Mouse (Mus musculus) liver, embryonic 13.5 days (tissue): ENCODE measurements around the gene Suox. TPM values are rescaled to one million over a fixed set of nuclear protein-coding genes. Genes with fewer than 3 reads are reported as not detected.
"Not testable (repeated sequence)": the region's sequence is repeated elsewhere in the genome, so short reads cannot be mapped to it uniquely, and the experiment has no call there.

Source experiments
- ATAC-seq: fragments of 200-750 bp; cut with Nextera tagmentation; 2 replicates; pipeline ENCODE4 v1.8.0; 2017; ENCODE audit warnings: low read depth, mild to moderate bottlenecking, moderate number of reproducible peaks, moderate library complexity
- DNase-seq: peaks from one replicate; pipeline ENCODE4 v3.0.0; 2022
- H3K27ac ChIP-seq: fragments of 300-500 bp; sonication (generic); 2 replicates; pipeline ENCODE4 v1.5.1; 2015; ENCODE audit warnings: moderate library complexity, mild to moderate bottlenecking, inconsistent platforms
- H3K27me3 ChIP-seq: fragments of 300-500 bp; sonication (generic); 2 replicates; pipeline ENCODE4 v1.6.1; 2015; ENCODE audit warnings: mild to moderate bottlenecking, inconsistent platforms
- H3K36me3 ChIP-seq: fragments of 300-500 bp; sonication (generic); 2 replicates; pipeline ENCODE4 v1.6.1; 2015; ENCODE audit warnings: mild to moderate bottlenecking, inconsistent platforms
- H3K4me1 ChIP-seq: fragments of 300-500 bp; sonication (generic); replicated peaks from 2 replicates; pipeline ENCODE4 v1.6.1; 2015; ENCODE audit warnings: inconsistent platforms
- H3K4me2 ChIP-seq: fragments of 300-500 bp; sonication (generic); 2 replicates; pipeline ENCODE4 v1.6.1; 2015; ENCODE audit warnings: inconsistent platforms, mild to moderate bottlenecking, moderate library complexity
- H3K4me3 ChIP-seq: fragments of 300-500 bp; sonication (generic); replicated peaks from 2 replicates; pipeline ENCODE4 v1.5.1; 2015; ENCODE audit warnings: mild to moderate bottlenecking, inconsistent platforms
- H3K9ac ChIP-seq: fragments of 300-500 bp; sonication (generic); 2 replicates; pipeline ENCODE4 v1.6.1; 2015; ENCODE audit warnings: mild to moderate bottlenecking, inconsistent platforms
- H3K9me3 ChIP-seq: fragments of 300-500 bp; sonication (generic); replicated peaks from 2 replicates; pipeline ENCODE4 v1.6.1; 2016; ENCODE audit warnings: inconsistent platforms
- WGBS: fragments of 180-500 bp; shearing (Covaris S2); methylation state at CpG from one replicate; pipeline ENCODE4 v1.1.7; 2015; ENCODE audit not compliant: insufficient replicate concordance; 5-methylcytosine and 5-hydroxymethylcytosine counted together
- polyA plus RNA-seq: library from polyadenylated mRNA; unstranded; fragments of >200 nt; fragmentation: Nextera tagmentation; extraction: Ambion mirVana; gene quantifications from 2 replicates; pipeline ENCODE4 v1.2.1, GENCODE M21; 2015

Gene Suox
- polyA plus RNA-seq, 1 experiment from 2014 or later, result 10.7 TPM

GRCm38 (mm10) chr10:128623106-128623613, 50.7 kb downstream of the Suox start:
- ATAC-seq, H3K4me2 ChIP-seq, H3K27ac ChIP-seq, H3K4me3 ChIP-seq, H3K9ac ChIP-seq, H3K9me3 ChIP-seq, DNase-seq, H3K27me3 ChIP-seq: not testable (repeated sequence)
- Histone ChIP-seq H3K4me1 (peaks cover 31% of the 10 kb centered on the region), H3K36me3 (peaks cover 29% of the 10 kb centered on the region)
- WGBS, result 74% methylated on average over 4 of the region's 4 CpGs

- Histone ChIP-seq H3K9me3 (no peaks in the 10 kb centered on the region), H3K4me3 (no peak overlapping the region), H3K4me1 (peaks cover 26% of the 10 kb centered on the region), H3K27me3 (no peaks in the 10 kb centered on the region), H3K27ac (no peak overlapping the region), H3K4me2 (no peak overlapping the region), H3K36me3 (peaks cover 29% of the 10 kb centered on the region), H3K9ac (no peak overlapping the region)
- ATAC-seq (no peak), DNase-seq (no peak)
- WGBS, result 61% methylated on average over 4 of the region's 4 CpGs
These were observed 51.2 kb downstream of the Suox start for GRCm38 (mm10) chr10:128622702-128623101.

- H3K9me3 ChIP-seq, result no peaks in the 10 kb centered on the region
- H3K4me2 ChIP-seq, result no peak overlapping the region
- H3K27me3 ChIP-seq, result no peaks in the 10 kb centered on the region
- WGBS, result 60% methylated on average over 3 of the region's 3 CpGs
- peaks cover 21% of the 10 kb centered on the region for H3K4me1 ChIP-seq
- H3K4me3 ChIP-seq, result no peak overlapping the region
- no peak overlapping the region for H3K9ac ChIP-seq
- DNase-seq, result no peak
- no peak overlapping the region for H3K27ac ChIP-seq
- no peak for ATAC-seq
- peaks cover 29% of the 10 kb centered on the region for H3K36me3 ChIP-seq
These were observed 51.8 kb downstream of the Suox start for GRCm38 (mm10) chr10:128621986-128622520.

GRCm38 (mm10) chr10:128620241-128620640, 53.6 kb downstream of the Suox start:
- no peak overlapping the region for H3K4me2 ChIP-seq
- no peaks in the 10 kb centered on the region for H3K27me3 ChIP-seq
- no peak overlapping the region for H3K9ac ChIP-seq
- peaks cover 26% of the 10 kb centered on the region for H3K36me3 ChIP-seq
- H3K4me3 ChIP-seq, result no peak overlapping the region
- H3K9me3 ChIP-seq, result no peaks in the 10 kb centered on the region
- ATAC-seq, result no peak
- H3K27ac ChIP-seq, result no peak overlapping the region
- H3K4me1 ChIP-seq, result peaks cover 16% of the 10 kb centered on the region
- no peak for DNase-seq

Other genes with a start within 250 kb of the Suox start
- gene Smarcc2, start 214.8 kb downstream of the Suox start, polyA plus RNA-seq, result 18.5 and 30.1 TPM in 2 replicates
- 498 and 524 TPM in 2 replicates for gene Myl6, start 179.9 kb downstream of the Suox start, polyA plus RNA-seq
- gene Myl6b, start 175.4 kb downstream of the Suox start, polyA plus RNA-seq, result 1.2 and 1.3 TPM in 2 replicates
- 9.9 and 10.6 TPM in 2 replicates for gene Esyt1, start 148.2 kb downstream of the Suox start, polyA plus RNA-seq
- gene Zc3h10, start 126.3 kb downstream of the Suox start, polyA plus RNA-seq, result 6.2 and 7.1 TPM in 2 replicates
- 2,776 and 3,150 TPM in 2 replicates for gene Rpl41, start 124.8 kb downstream of the Suox start, polyA plus RNA-seq
- gene Pa2g4, start 108.1 kb downstream of the Suox start, polyA plus RNA-seq, result 207 and 228 TPM in 2 replicates
- gene Erbb3, start 84.4 kb downstream of the Suox start, polyA plus RNA-seq, result 1.2 and 1.9 TPM in 2 replicates
- gene Rps26, start 47.3 kb downstream of the Suox start, polyA plus RNA-seq, result 486 and 551 TPM in 2 replicates
- 0.12 and 0.21 TPM in 2 replicates for gene Ikzf4, start 28.1 kb downstream of the Suox start, polyA plus RNA-seq
- 24.5 and 31.4 TPM in 2 replicates for gene Rab5b, start 22.2 kb upstream of the Suox start, polyA plus RNA-seq
- 0.30 and 0.52 TPM in 2 replicates for gene Pmel, start 30.1 kb upstream of the Suox start, polyA plus RNA-seq
- 61.1 and 71.9 TPM in 2 replicates for gene Cdk2, start 31.0 kb upstream of the Suox start, polyA plus RNA-seq
- 1.8 and 2.6 TPM in 2 replicates for gene Dgka, start 70.8 kb upstream of the Suox start, polyA plus RNA-seq
- 20.4 and 20.8 TPM in 2 replicates for gene Pym1, start 73.8 kb upstream of the Suox start, polyA plus RNA-seq
- gene Mmp19, start 116.8 kb upstream of the Suox start, polyA plus RNA-seq, result 6.9 and 8.3 TPM in 2 replicates
- gene Dnajc14, start 130.0 kb upstream of the Suox start, polyA plus RNA-seq, result 20.4 and 23.6 TPM in 2 replicates
- 2.4 and 3.2 TPM in 2 replicates for gene Tmem198b, start 130.3 kb upstream of the Suox start, polyA plus RNA-seq
- gene Sarnp, start 143.3 kb upstream of the Suox start, polyA plus RNA-seq, result 147 and 176 TPM in 2 replicates
- gene Ormdl2, start 147.6 kb upstream of the Suox start, polyA plus RNA-seq, result 90.2 and 91.0 TPM in 2 replicates
- gene Gdf11, start 217.6 kb upstream of the Suox start, polyA plus RNA-seq, result 0.43 and 0.66 TPM in 2 replicates
- gene Cd63, start 226.9 kb upstream of the Suox start, polyA plus RNA-seq, result 118 and 119 TPM in 2 replicates
- gene Rdh5, start 248.8 kb upstream of the Suox start, polyA plus RNA-seq, result 10.5 and 10.6 TPM in 2 replicates
- 81.9 and 87.1 TPM in 2 replicates for gene Bloc1s1, start 250.0 kb upstream of the Suox start, polyA plus RNA-seq